Mouse (Mus musculus): Measurements from ENCODE around the gene Tgfb2. TPM values are rescaled to one million over a fixed set of nuclear protein-coding genes. Genes with fewer than 3 reads are reported as not detected.

Tgfb2 gene
- polyA plus RNA-seq, 1 experiment from 2014 or later = 21.5 TPM

DNA sequence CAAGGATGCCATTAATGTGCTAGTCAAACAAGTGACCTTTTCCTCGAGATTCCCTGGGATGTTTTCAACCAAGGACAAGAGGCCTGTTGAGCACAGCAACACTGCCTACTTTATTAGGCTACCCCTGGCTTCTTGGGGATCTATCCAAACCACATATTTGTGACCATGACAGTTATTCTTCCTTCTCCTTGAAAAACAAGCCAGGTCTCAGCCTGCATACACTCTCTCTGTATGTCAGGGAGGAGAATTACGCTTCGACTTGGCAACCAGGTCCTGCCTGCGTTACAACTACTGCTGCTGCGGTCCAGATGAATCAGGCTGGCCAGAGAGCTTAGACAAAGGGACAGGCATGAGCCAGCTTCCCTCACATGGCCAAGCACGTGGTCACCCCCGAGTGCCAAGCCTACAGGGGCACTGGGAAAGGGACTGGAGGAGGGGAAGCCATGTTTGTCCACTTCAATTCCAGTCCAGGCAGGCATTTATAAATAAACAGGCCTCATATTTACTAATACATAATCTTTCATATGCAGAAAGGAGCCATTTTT lies 78.3 kb downstream of the Tgfb2 start:
- ATAC-seq (replicated peaks; ENCODE audit: low FRiP score, low TSS enrichment, low read depth) (no peak), DNase-seq (ENCODE audit: low spot score) (no peak)
- Histone ChIP-seq H3K4me2 (ENCODE audit: low read length) (no peak overlapping the region), H3K9ac (ENCODE audit: low read length) (no peak overlapping the region), H3K27ac (ENCODE audit: low read depth) (no peak overlapping the region), H3K4me1 (replicated peaks; ENCODE audit: control insufficient read depth, insufficient read depth, low read length) (no peaks in the 10 kb centered on the region), H3K9me3 (ENCODE audit: control insufficient read depth, low read length) (no peaks in the 10 kb centered on the region), H3K27me3 (replicated peaks; ENCODE audit: control insufficient read depth, insufficient read depth, low read length) (no peaks in the 10 kb centered on the region), H3K4me3 (ENCODE audit: low read depth, low read length) (no peak overlapping the region), H3K36me3 (ENCODE audit: control insufficient read depth, insufficient read depth, low read length) (no peaks in the 10 kb centered on the region)
- 80% methylated on average over 7 of the region's 7 CpGs for WGBS

DNA sequence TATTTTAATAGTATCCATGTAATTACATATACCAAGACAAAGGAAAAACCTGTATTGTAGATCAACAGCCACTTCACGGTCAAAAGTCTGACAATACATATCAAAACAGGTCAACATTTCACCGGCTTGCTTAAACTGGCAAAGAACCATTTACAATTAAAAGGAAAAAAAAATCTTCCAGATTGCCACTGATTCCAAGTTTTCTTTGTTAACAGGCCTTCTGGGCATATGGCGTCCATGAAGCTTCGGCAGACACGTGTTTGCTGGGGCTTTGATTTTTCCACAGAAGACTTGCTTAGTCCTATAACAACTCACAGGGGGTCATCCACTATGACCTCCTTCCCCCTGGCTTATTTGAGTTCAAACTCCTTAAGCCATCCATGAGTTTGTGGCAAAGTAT lies 81.3 kb downstream of the Tgfb2 start:
- ATAC-seq (replicated peaks; ENCODE audit: low FRiP score, low TSS enrichment, low read depth) (no peak), DNase-seq (ENCODE audit: low spot score) (no peak)
- no peaks in the 10 kb centered on the region for H3K4me1 ChIP-seq (replicated peaks; ENCODE audit: control insufficient read depth, insufficient read depth, low read length)
- WGBS = 86% methylated on average over 5 of the region's 5 CpGs
- no peak overlapping the region for H3K9ac ChIP-seq (ENCODE audit: low read length)
- H3K36me3 ChIP-seq (ENCODE audit: control insufficient read depth, insufficient read depth, low read length) = no peaks in the 10 kb centered on the region
- H3K27me3 ChIP-seq (replicated peaks; ENCODE audit: control insufficient read depth, insufficient read depth, low read length) = no peaks in the 10 kb centered on the region
- no peak overlapping the region for H3K27ac ChIP-seq (ENCODE audit: low read depth)
- no peak overlapping the region for H3K4me3 ChIP-seq (ENCODE audit: low read depth, low read length)
- no peaks in the 10 kb centered on the region for H3K9me3 ChIP-seq (ENCODE audit: control insufficient read depth, low read length)
- H3K4me2 ChIP-seq (ENCODE audit: low read length) = no peak overlapping the region

DNA sequence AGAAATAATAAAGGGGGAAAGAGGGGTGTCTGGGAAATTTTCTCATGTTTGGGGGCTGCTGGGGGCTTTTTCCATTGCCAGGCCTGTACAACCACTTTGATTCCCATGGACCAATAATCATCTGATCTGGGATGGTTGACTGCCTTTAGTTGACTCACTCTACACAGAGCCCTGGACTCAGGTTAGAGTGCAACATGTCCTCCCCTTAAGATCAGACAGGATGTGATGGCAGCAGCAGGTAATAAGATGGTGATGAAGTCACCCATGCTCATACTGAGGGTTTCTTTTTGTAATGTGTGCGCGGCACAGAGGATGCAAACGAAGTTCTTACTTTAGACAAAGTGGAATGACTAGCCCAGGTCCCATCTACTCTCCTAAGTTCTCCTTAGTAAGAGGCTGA lies 84.0 kb downstream of the Tgfb2 start:
- Histone ChIP-seq H3K27ac (ENCODE audit: low read depth) (no peak overlapping the region), H3K4me3 (ENCODE audit: low read depth, low read length) (no peak overlapping the region), H3K9ac (ENCODE audit: low read length) (no peak overlapping the region), H3K4me2 (ENCODE audit: low read length) (no peak overlapping the region), H3K27me3 (replicated peaks; ENCODE audit: control insufficient read depth, insufficient read depth, low read length) (no peaks in the 10 kb centered on the region), H3K36me3 (ENCODE audit: control insufficient read depth, insufficient read depth, low read length) (no peaks in the 10 kb centered on the region), H3K4me1 (replicated peaks; ENCODE audit: control insufficient read depth, insufficient read depth, low read length) (no peaks in the 10 kb centered on the region), H3K9me3 (ENCODE audit: control insufficient read depth, low read length) (no peaks in the 10 kb centered on the region)
- DNase-seq (ENCODE audit: low spot score) = no peak
- ATAC-seq (replicated peaks; ENCODE audit: low FRiP score, low TSS enrichment, low read depth) = no peak
- 92% methylated on average over 3 of the region's 3 CpGs for WGBS

DNA sequence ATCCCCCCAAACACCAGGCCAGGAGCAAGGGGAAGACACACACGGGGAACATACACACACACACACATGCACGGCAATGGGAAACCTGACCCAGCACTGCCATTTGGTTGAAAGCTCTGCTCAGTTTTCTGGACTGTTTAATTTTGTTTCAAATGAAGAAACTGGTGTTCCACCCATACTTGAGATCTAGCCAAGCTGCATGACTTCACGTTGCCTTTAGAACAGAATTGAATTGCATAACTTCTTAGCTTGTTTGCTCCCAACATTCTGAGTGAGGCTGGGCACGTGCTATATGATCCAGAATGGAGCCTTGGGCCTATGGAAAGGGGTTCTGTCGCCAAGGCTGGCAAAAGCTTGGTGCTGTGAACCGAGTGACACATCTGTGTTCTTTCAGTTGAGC lies 87.5 kb downstream of the Tgfb2 start:
- no peak overlapping the region for H3K4me3 ChIP-seq (ENCODE audit: low read depth, low read length)
- 81% methylated on average over 6 of the region's 6 CpGs for WGBS
- H3K9me3 ChIP-seq (ENCODE audit: control insufficient read depth, low read length) = no peaks in the 10 kb centered on the region
- H3K9ac ChIP-seq (ENCODE audit: low read length) = no peak overlapping the region
- H3K27ac ChIP-seq (ENCODE audit: low read depth) = no peak overlapping the region
- no peaks in the 10 kb centered on the region for H3K36me3 ChIP-seq (ENCODE audit: control insufficient read depth, insufficient read depth, low read length)
- H3K4me2 ChIP-seq (ENCODE audit: low read length) = no peak overlapping the region
- ATAC-seq (replicated peaks; ENCODE audit: low FRiP score, low TSS enrichment, low read depth) = no peak
- no peak for DNase-seq (ENCODE audit: low spot score)
- H3K4me1 ChIP-seq (replicated peaks; ENCODE audit: control insufficient read depth, insufficient read depth, low read length) = no peaks in the 10 kb centered on the region
- no peaks in the 10 kb centered on the region for H3K27me3 ChIP-seq (replicated peaks; ENCODE audit: control insufficient read depth, insufficient read depth, low read length)

DNA sequence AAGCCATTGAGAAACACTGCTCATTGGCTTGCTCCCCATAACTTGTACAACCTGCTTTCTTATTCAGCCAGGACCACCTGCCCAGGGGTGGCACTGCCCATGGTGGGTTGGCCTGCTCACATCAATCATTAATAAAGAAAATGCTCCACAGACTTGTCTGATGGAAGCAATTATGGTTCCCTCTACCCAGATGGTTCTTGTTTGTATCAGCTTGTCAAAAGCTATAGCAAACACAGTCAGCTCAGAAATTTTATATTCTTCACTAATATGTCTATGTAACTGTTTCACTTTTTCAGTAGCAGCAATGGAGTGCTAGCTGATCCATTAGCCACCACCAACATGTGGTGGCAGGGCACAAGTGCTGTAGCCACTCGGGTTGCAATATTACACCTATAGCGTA lies 94.4 kb downstream of the Tgfb2 start:
- ATAC-seq (replicated peaks; ENCODE audit: low FRiP score, low TSS enrichment, low read depth) = no peak
- Histone ChIP-seq H3K27me3 (replicated peaks; ENCODE audit: control insufficient read depth, insufficient read depth, low read length) (no peaks in the 10 kb centered on the region), H3K27ac (ENCODE audit: low read depth) (no peak overlapping the region), H3K4me2 (ENCODE audit: low read length) (no peak overlapping the region), H3K4me1 (replicated peaks; ENCODE audit: control insufficient read depth, insufficient read depth, low read length) (peaks cover 9% of the 10 kb centered on the region), H3K4me3 (ENCODE audit: low read depth, low read length) (no peak overlapping the region), H3K36me3 (ENCODE audit: control insufficient read depth, insufficient read depth, low read length) (no peaks in the 10 kb centered on the region), H3K9me3 (ENCODE audit: control insufficient read depth, low read length) (no peaks in the 10 kb centered on the region), H3K9ac (ENCODE audit: low read length) (no peak overlapping the region)
- 93% methylated on average over 2 of the region's 2 CpGs for WGBS
- no peak for DNase-seq (ENCODE audit: low spot score)

DNA sequence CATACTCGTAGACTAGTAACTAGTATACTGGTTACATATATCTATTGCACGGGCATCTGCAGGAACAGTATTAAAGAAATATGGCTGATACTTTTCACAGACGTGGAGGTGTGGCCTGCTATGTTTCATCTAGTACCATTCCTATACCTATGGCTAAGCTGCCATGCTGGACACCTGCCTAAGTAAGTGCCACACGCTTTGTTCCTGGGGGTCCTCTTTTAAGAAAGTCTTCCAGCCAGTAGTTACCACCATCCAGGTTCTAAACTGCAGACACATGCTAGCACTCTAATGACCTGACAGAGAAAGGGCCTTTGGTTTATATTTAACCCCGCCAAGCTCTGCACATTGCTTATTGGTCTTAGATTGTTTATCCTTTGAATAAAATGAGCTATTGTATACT lies 95.3 kb downstream of the Tgfb2 start:
- H3K9ac ChIP-seq (ENCODE audit: low read length) = no peak overlapping the region
- H3K9me3 ChIP-seq (ENCODE audit: control insufficient read depth, low read length) = no peaks in the 10 kb centered on the region
- H3K4me3 ChIP-seq (ENCODE audit: low read depth, low read length) = no peak overlapping the region
- H3K27ac ChIP-seq (ENCODE audit: low read depth) = no peak overlapping the region
- H3K4me2 ChIP-seq (ENCODE audit: low read length) = no peak overlapping the region
- H3K27me3 ChIP-seq (replicated peaks; ENCODE audit: control insufficient read depth, insufficient read depth, low read length) = no peaks in the 10 kb centered on the region
- H3K4me1 ChIP-seq (replicated peaks; ENCODE audit: control insufficient read depth, insufficient read depth, low read length) = peaks cover 11% of the 10 kb centered on the region
- H3K36me3 ChIP-seq (ENCODE audit: control insufficient read depth, insufficient read depth, low read length) = no peaks in the 10 kb centered on the region
- no peak for ATAC-seq (replicated peaks; ENCODE audit: low FRiP score, low TSS enrichment, low read depth)
- 85% methylated on average over 5 of the region's 5 CpGs for WGBS
- DNase-seq (ENCODE audit: low spot score) = no peak

DNA sequence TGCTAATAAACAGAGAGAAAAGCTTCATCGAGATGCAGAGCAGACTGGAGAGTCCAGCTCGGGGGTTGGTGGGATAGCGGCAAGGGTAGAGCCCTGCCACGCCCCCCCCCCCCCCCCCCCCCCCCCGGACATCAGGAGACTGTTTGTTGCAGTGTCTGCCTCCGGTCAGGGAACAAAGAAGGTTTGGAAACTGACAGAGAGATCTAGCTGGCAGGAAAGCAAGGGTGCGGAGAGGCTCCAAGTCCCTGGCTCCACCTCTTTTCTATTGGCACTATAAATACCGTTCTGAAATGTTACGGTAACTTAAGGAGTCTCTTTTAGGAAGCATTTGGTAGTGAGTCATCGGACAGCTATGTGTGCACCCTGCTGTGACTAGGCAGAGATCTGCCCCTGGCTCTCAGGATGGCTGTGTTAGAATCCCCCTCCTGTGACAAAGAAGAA lies 96.0 kb downstream of the Tgfb2 start:
- peak; percentile 76; the same call in 1 of the 2 replicates for ATAC-seq (replicated peaks; ENCODE audit: low FRiP score, low TSS enrichment, low read depth)
- no peak overlapping the region for H3K4me3 ChIP-seq (ENCODE audit: low read depth, low read length)
- DNase-seq (ENCODE audit: low spot score) = peak; percentile 63
- H3K27ac ChIP-seq (ENCODE audit: low read depth) = no peak overlapping the region
- no peak overlapping the region for H3K9ac ChIP-seq (ENCODE audit: low read length)
- 19% methylated on average over 7 of the region's 10 CpGs for WGBS
- H3K9me3 ChIP-seq (ENCODE audit: control insufficient read depth, low read length) = no peaks in the 10 kb centered on the region
- peak overlapping the region; percentile 33 for H3K4me2 ChIP-seq (ENCODE audit: low read length)
- no peaks in the 10 kb centered on the region for H3K36me3 ChIP-seq (ENCODE audit: control insufficient read depth, insufficient read depth, low read length)
- H3K4me1 ChIP-seq (replicated peaks; ENCODE audit: control insufficient read depth, insufficient read depth, low read length) = peaks cover 11% of the 10 kb centered on the region
- no peaks in the 10 kb centered on the region for H3K27me3 ChIP-seq (replicated peaks; ENCODE audit: control insufficient read depth, insufficient read depth, low read length)

DNA sequence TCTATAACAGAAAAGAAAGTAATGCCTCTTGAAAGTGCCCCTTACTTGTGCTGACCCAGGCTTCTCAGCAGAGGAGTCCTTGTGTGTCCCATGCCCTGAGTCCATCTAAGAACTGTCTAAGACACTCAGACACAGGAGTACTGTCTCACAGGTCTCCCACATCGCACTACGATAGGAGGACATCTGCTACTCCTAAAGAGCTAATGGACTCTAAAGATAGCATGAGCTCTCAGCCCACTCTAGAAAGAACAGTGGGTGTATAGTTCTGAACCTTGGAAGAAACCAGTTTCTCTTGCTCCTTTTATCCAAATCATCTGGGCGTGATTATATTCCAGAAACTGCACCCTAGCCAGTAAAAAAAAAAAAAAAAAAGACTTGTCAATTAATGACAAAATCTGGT lies 97.7 kb downstream of the Tgfb2 start:
- Histone ChIP-seq H3K4me1 (replicated peaks; ENCODE audit: control insufficient read depth, insufficient read depth, low read length) (peaks cover 11% of the 10 kb centered on the region), H3K9ac (ENCODE audit: low read length) (no peak overlapping the region), H3K36me3 (ENCODE audit: control insufficient read depth, insufficient read depth, low read length) (no peaks in the 10 kb centered on the region), H3K9me3 (ENCODE audit: control insufficient read depth, low read length) (no peaks in the 10 kb centered on the region), H3K4me3 (ENCODE audit: low read depth, low read length) (no peak overlapping the region), H3K27ac (ENCODE audit: low read depth) (no peak overlapping the region), H3K27me3 (replicated peaks; ENCODE audit: control insufficient read depth, insufficient read depth, low read length) (no peaks in the 10 kb centered on the region), H3K4me2 (ENCODE audit: low read length) (no peak overlapping the region)
- DNase-seq (ENCODE audit: low spot score) (no peak), ATAC-seq (replicated peaks; ENCODE audit: low FRiP score, low TSS enrichment, low read depth) (no peak)
- WGBS = 88% methylated on average over 3 of the region's 3 CpGs

DNA sequence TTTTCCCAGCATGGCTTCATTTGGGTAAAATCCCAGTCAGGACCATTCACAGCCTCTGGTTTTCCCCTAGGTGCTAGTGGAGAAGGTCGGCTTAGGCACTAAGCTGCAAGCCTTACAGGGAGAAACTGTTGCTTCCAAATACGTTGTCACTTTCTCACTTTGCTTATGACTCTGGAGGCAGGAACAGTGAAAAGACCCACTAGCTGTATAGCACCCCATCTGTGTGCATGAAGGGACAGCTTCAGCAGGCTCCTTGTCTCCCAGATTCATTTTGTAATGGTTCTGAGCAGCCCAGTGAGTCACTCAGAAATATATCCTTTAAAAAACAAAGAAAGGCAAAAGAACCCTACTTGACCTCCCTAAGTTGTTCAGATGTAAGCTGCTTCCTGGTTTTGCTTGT lies 100.2 kb downstream of the Tgfb2 start:
- H3K27me3 ChIP-seq (replicated peaks; ENCODE audit: control insufficient read depth, insufficient read depth, low read length) = no peaks in the 10 kb centered on the region
- H3K4me3 ChIP-seq (ENCODE audit: low read depth, low read length) = no peak overlapping the region
- H3K4me2 ChIP-seq (ENCODE audit: low read length) = no peak overlapping the region
- DNase-seq (ENCODE audit: low spot score) (no peak), ATAC-seq (replicated peaks; ENCODE audit: low FRiP score, low TSS enrichment, low read depth) (no peak)
- 63% methylated on average over 2 of the region's 2 CpGs for WGBS
- peaks cover 11% of the 10 kb centered on the region for H3K4me1 ChIP-seq (replicated peaks; ENCODE audit: control insufficient read depth, insufficient read depth, low read length)
- no peaks in the 10 kb centered on the region for H3K36me3 ChIP-seq (ENCODE audit: control insufficient read depth, insufficient read depth, low read length)
- no peak overlapping the region for H3K27ac ChIP-seq (ENCODE audit: low read depth)
- H3K9ac ChIP-seq (ENCODE audit: low read length) = no peak overlapping the region
- no peaks in the 10 kb centered on the region for H3K9me3 ChIP-seq (ENCODE audit: control insufficient read depth, low read length)
